Comparison of ENCODE assay signal across 13 mouse cellular contexts in genomic region chr12:52850332-52851036, GRCm38 (mm10).
DNase-seq lines count a peak whose midpoint lies in the region; ATAC-seq and TF ChIP-seq lines count a peak whose summit lies in the region.
"Had no signal": no experiment of that assay in that cellular context is flagged by ENCODE, and none has a peak within 500 bp of the region (broad histone marks: within the 10 kb centered on the region; RNA-seq: fewer than 3 reads in every experiment).

No protein-coding gene starts in this region.

- no peaks in the 10 kb centered on the region for H3K27me3 ChIP-seq in embryonic facial prominence, embryonic 10.5 days (replicated peaks; ENCODE audit: low read depth, poor library complexity, severe bottlenecking)
- no peaks in the 10 kb centered on the region for H3K27me3 ChIP-seq in heart, embryonic 14.5 days (ENCODE audit: control insufficient read depth, insufficient read depth, low read length)
- H3K27me3 ChIP-seq in midbrain, embryonic 12.5 days: no peaks in the 10 kb centered on the region
- H3K27me3 ChIP-seq in kidney, adult 2 months (replicated peaks; ENCODE audit: control insufficient read depth, insufficient read depth, low read length): no peaks in the 10 kb centered on the region
- H3K27me3 ChIP-seq: embryonic facial prominence, embryonic 13.5 days; megakaryocyte, embryonic 14.5 days had no signal

- H3K4me2 ChIP-seq in heart, embryonic 14.5 days (ENCODE audit: low read length): no peak overlapping the region
- H3K4me2 ChIP-seq in midbrain, embryonic 12.5 days (replicated peaks): no peak overlapping the region
- H3K4me2 ChIP-seq: embryonic facial prominence, embryonic 13.5 days had no signal

- no peak overlapping the region for H3K4me3 ChIP-seq in layer of hippocampus, adult 2 months
- no peak overlapping the region for H3K4me3 ChIP-seq in embryonic facial prominence, embryonic 10.5 days
- no peak overlapping the region for H3K4me3 ChIP-seq in heart, embryonic 14.5 days (ENCODE audit: control insufficient read depth in 1 of 2, insufficient read depth in 1 of 2, low read depth in 1 of 2, low read length in 2 of 2)
- H3K4me3 ChIP-seq in midbrain, embryonic 12.5 days: no peak overlapping the region
- H3K4me3 ChIP-seq in kidney, adult 2 months (ENCODE audit: insufficient read depth, low read depth, low read length): no peak overlapping the region
- H3K4me3 ChIP-seq: embryonic facial prominence, embryonic 13.5 days; megakaryocyte, embryonic 14.5 days had no signal

- no peak for TF ChIP-seq POLR2A in kidney, adult 2 months (IDR thresholded peaks at IDR 0.05; ENCODE audit: low read depth, low read length)

- peaks cover 26% of the 10 kb centered on the region for H3K4me1 ChIP-seq in embryonic facial prominence, embryonic 10.5 days
- H3K4me1 ChIP-seq in heart, embryonic 14.5 days (ENCODE audit: control insufficient read depth in 2 of 2, insufficient read depth in 2 of 2, low read length in 2 of 2): peaks cover 30 to 57% of the 10 kb centered on the region in 2 experiments
- H3K4me1 ChIP-seq in midbrain, embryonic 12.5 days: peaks cover 17% of the 10 kb centered on the region
- no peaks in the 10 kb centered on the region for H3K4me1 ChIP-seq in kidney, adult 2 months (ENCODE audit: control insufficient read depth, insufficient read depth, low read length)
- H3K4me1 ChIP-seq: megakaryocyte, embryonic 14.5 days had no signal

- peak overlapping the region; percentile 43; the same call in 1 of the 2 replicates for H3K27ac ChIP-seq in layer of hippocampus, adult 2 months
- H3K27ac ChIP-seq in embryonic facial prominence, embryonic 10.5 days (replicated peaks): peak overlapping the region; percentile 25; the same call in 1 of the 2 replicates
- peak overlapping the region; percentile 4 to 72 for H3K27ac ChIP-seq in heart, embryonic 14.5 days (replicated peaks in 1 of 2; ENCODE audit: control insufficient read depth in 1 of 2, insufficient read depth in 1 of 2, low read depth in 2 of 2, low read length in 2 of 2)
- H3K27ac ChIP-seq in midbrain, embryonic 12.5 days (replicated peaks): peak overlapping the region; percentile 30
- H3K27ac ChIP-seq in kidney, adult 2 months (ENCODE audit: insufficient read depth, low read depth, low read length): no peak overlapping the region

- ATAC-seq in heart, embryonic 14.5 days (ENCODE audit: insufficient number of reproducible peaks, insufficient read depth, low FRiP score, low read depth): no peak
- no peak for ATAC-seq in midbrain, embryonic 12.5 days (ENCODE audit: low FRiP score, low read depth)

- H3K9me3 ChIP-seq in embryonic facial prominence, embryonic 10.5 days: no peaks in the 10 kb centered on the region
- no peaks in the 10 kb centered on the region for H3K9me3 ChIP-seq in heart, embryonic 14.5 days (ENCODE audit: control insufficient read depth, low read length)
- no peaks in the 10 kb centered on the region for H3K9me3 ChIP-seq in midbrain, embryonic 12.5 days
- H3K9me3 ChIP-seq: embryonic facial prominence, embryonic 13.5 days; megakaryocyte, embryonic 14.5 days had no signal

- H3K9ac ChIP-seq in heart, embryonic 14.5 days (ENCODE audit: low read length): peak overlapping the region; percentile 18; the same call in 1 of the 2 replicates
- no peak overlapping the region for H3K9ac ChIP-seq in midbrain, embryonic 12.5 days (replicated peaks)
- H3K9ac ChIP-seq: embryonic facial prominence, embryonic 13.5 days had no signal

- H3K36me3 ChIP-seq in embryonic facial prominence, embryonic 10.5 days (replicated peaks): no peaks in the 10 kb centered on the region
- H3K36me3 ChIP-seq in heart, embryonic 14.5 days (ENCODE audit: control insufficient read depth, insufficient read depth, low read length): no peaks in the 10 kb centered on the region
- H3K36me3 ChIP-seq in midbrain, embryonic 12.5 days: no peaks in the 10 kb centered on the region
- H3K36me3 ChIP-seq in kidney, adult 2 months (ENCODE audit: control insufficient read depth, insufficient read depth, low read length): no peaks in the 10 kb centered on the region
- H3K36me3 ChIP-seq: embryonic facial prominence, embryonic 13.5 days had no signal

- no peak for DNase-seq in layer of hippocampus, adult 2 months (ENCODE audit: low spot score in 2 of 2)
- no peak for DNase-seq in layer of hippocampus, adult 11-12 months (ENCODE audit: low spot score)
- no peak for DNase-seq in embryonic facial prominence, embryonic 10.5 days (ENCODE audit: low spot score)
- no peak for DNase-seq in kidney, postnatal 25 days
- DNase-seq in thymus, postnatal 14 days: no peak
- DNase-seq in kidney, adult 2 months: no peak
- DNase-seq: cerebellum, adult 11 months; liver; thymus, postnatal 25 days had no signal

- peak; percentile 41 for TF ChIP-seq CTCF in layer of hippocampus, adult 2 months (conservative IDR thresholded peaks at IDR 0.05)
- no peak for TF ChIP-seq CTCF in kidney, adult 2 months (conservative IDR thresholded peaks at IDR 0.05; ENCODE audit: insufficient read depth, insufficient read length, low read depth, low read length)

- 66% methylated on average over 7 of the region's 7 CpGs for WGBS in embryonic facial prominence, embryonic 10.5 days
- WGBS in heart, embryonic 14.5 days: 67% methylated on average over 7 of the region's 7 CpGs
- 72% methylated on average over 7 of the region's 7 CpGs for WGBS in midbrain, embryonic 12.5 days
- 59% methylated on average over 7 of the region's 7 CpGs for WGBS in kidney, adult 2 months
